Mouse (Mus musculus) limb, embryonic 11.5 days (tissue): ENCODE results near the gene Tas1r3. TPM values are rescaled to one million over a fixed set of nuclear protein-coding genes. Genes with fewer than 3 reads are reported as not detected.
A peak's percentile ranks its signal among the peaks of the same experiment; 100 is the strongest.

Source experiments
- ATAC-seq: fragments of 200-750 bp; cut with Nextera tagmentation; 2 replicates; pipeline ENCODE4 v1.8.0; 2017; ENCODE audit warnings: low read depth; ENCODE audit not compliant: insufficient number of reproducible peaks, low FRiP score, low TSS enrichment
- DNase-seq: peaks from one replicate; pipeline ENCODE4 v3.0.0-alpha.2; 2015; ENCODE audit warnings: low spot score
- H3K27ac ChIP-seq: fragments of 300-500 bp; sonication (generic); replicated peaks from 2 replicates; pipeline ENCODE4 v1.5.1; 2014; ENCODE audit warnings: low read depth, mild to moderate bottlenecking, low read length
- H3K27me3 ChIP-seq: fragments of 300-500 bp; sonication (generic); 2 replicates; pipeline ENCODE4 v1.6.1; 2014; ENCODE audit warnings: mild to moderate bottlenecking, low read length, mixed read lengths; ENCODE audit not compliant: control insufficient read depth, insufficient read depth
- H3K36me3 ChIP-seq: fragments of 300-500 bp; sonication (generic); 2 replicates; pipeline ENCODE4 v1.6.1; 2014; ENCODE audit warnings: mild to moderate bottlenecking, low read length, moderate library complexity, mixed read lengths; ENCODE audit not compliant: control insufficient read depth, insufficient read depth
- H3K4me1 ChIP-seq: fragments of 300-500 bp; sonication (generic); 2 replicates; pipeline ENCODE4 v1.6.1; 2014; ENCODE audit warnings: low read length, mixed read lengths; ENCODE audit not compliant: control insufficient read depth, insufficient read depth
- H3K4me2 ChIP-seq: fragments of 300-500 bp; sonication (generic); 2 replicates; pipeline ENCODE4 v1.6.1; 2014; ENCODE audit warnings: low read depth, mild to moderate bottlenecking, moderate library complexity; ENCODE audit not compliant: severe bottlenecking
- H3K4me3 ChIP-seq: fragments of 300-500 bp; sonication (generic); 2 replicates; pipeline ENCODE4 v1.5.1; 2014; ENCODE audit warnings: low read depth, low read length
- H3K9ac ChIP-seq: fragments of 300-500 bp; sonication (generic); 2 replicates; pipeline ENCODE4 v1.6.1; 2014; ENCODE audit warnings: mild to moderate bottlenecking, low read length
- H3K9me3 ChIP-seq: fragments of 300-500 bp; sonication (generic); 2 replicates; pipeline ENCODE4 v1.6.1; 2016; ENCODE audit warnings: low read length; ENCODE audit not compliant: control insufficient read depth
- WGBS: fragments of 180-500 bp; shearing (Covaris S2); extraction: QIAGEN DNeasy Blood & Tissue Kit; methylation state at CpG from one replicate; pipeline ENCODE4 v1.1.7; 2014; 5-methylcytosine and 5-hydroxymethylcytosine counted together
- polyA plus RNA-seq: library from polyadenylated mRNA; unstranded; fragments of >200 nt; fragmentation: Nextera tagmentation; extraction: Ambion mirVana; gene quantifications from 2 replicates; pipeline ENCODE4 v1.2.1, GENCODE M21; 2014

The Tas1r3 gene
- polyA plus RNA-seq, 1 experiment from 2014 or later, result 0.28 TPM

GRCm38 (mm10) chr4:155837404-155838010 is 25.7 kb downstream of the Tas1r3 start:
- Histone ChIP-seq H3K9ac (no peak overlapping the region), H3K9me3 (no peaks in the 10 kb centered on the region), H3K27me3 (no peaks in the 10 kb centered on the region; the same call in 1 of the 2 replicates), H3K36me3 (peaks cover 3% of the 10 kb centered on the region; the same call in 1 of the 2 replicates), H3K4me1 (peaks cover 12% of the 10 kb centered on the region), H3K27ac (no peak overlapping the region), H3K4me2 (no peak overlapping the region), H3K4me3 (no peak overlapping the region)
- ATAC-seq (no peak), DNase-seq (no peak)
- 72% methylated on average over 11 of the region's 11 CpGs for WGBS

GRCm38 (mm10) chr4:155833836-155834235 is 29.3 kb downstream of the Tas1r3 start:
- DNase-seq (peak; percentile 69), ATAC-seq (0 out of 2 replicates have a peak, but pooled peaks have one; percentile 8)
- no peaks in the 10 kb centered on the region for H3K9me3 ChIP-seq
- H3K27me3 ChIP-seq, result no peaks in the 10 kb centered on the region
- no peak overlapping the region; the same call in 1 of the 2 replicates for H3K4me3 ChIP-seq
- H3K27ac ChIP-seq, result no peak overlapping the region
- peaks cover 7% of the 10 kb centered on the region; the same call in 1 of the 2 replicates for H3K4me1 ChIP-seq
- H3K36me3 ChIP-seq, result peaks cover 3% of the 10 kb centered on the region; the same call in 1 of the 2 replicates
- WGBS, result 50% methylated on average over 2 of the region's 2 CpGs
- H3K4me2 ChIP-seq, result no peak overlapping the region
- no peak overlapping the region for H3K9ac ChIP-seq

GRCm38 (mm10) chr4:155833234-155833633 is 29.9 kb downstream of the Tas1r3 start:
- DNase-seq (no peak), ATAC-seq (no peak)
- Histone ChIP-seq H3K27ac (no peak overlapping the region), H3K27me3 (no peaks in the 10 kb centered on the region), H3K9me3 (no peaks in the 10 kb centered on the region), H3K4me2 (no peak overlapping the region), H3K4me3 (no peak overlapping the region; the same call in 1 of the 2 replicates), H3K4me1 (peaks cover 7% of the 10 kb centered on the region; the same call in 1 of the 2 replicates), H3K36me3 (peaks cover 3% of the 10 kb centered on the region; the same call in 1 of the 2 replicates), H3K9ac (no peak overlapping the region)
- 87% methylated on average over 4 of the region's 4 CpGs for WGBS

GRCm38 (mm10) chr4:155832321-155832720 is 30.8 kb downstream of the Tas1r3 start:
- H3K9ac ChIP-seq, result peak overlapping the region; percentile 82
- H3K9me3 ChIP-seq, result no peaks in the 10 kb centered on the region
- DNase-seq (no peak), ATAC-seq (no peak)
- WGBS, result 60% methylated on average over 10 of the region's 10 CpGs
- H3K4me2 ChIP-seq, result peak overlapping the region; percentile 91
- H3K4me1 ChIP-seq, result peaks cover 7% of the 10 kb centered on the region; the same call in 1 of the 2 replicates
- H3K36me3 ChIP-seq, result peaks cover 6% of the 10 kb centered on the region; the same call in 1 of the 2 replicates
- peak overlapping the region; percentile 70 for H3K4me3 ChIP-seq
- no peak overlapping the region for H3K27ac ChIP-seq
- no peaks in the 10 kb centered on the region for H3K27me3 ChIP-seq

GRCm38 (mm10) chr4:155831831-155832230 is 31.3 kb downstream of the Tas1r3 start:
- Histone ChIP-seq H3K4me1 (peaks cover 7% of the 10 kb centered on the region; the same call in 1 of the 2 replicates), H3K4me2 (peak overlapping the region; percentile 91), H3K9ac (peak overlapping the region; percentile 82), H3K36me3 (peaks cover 6% of the 10 kb centered on the region; the same call in 1 of the 2 replicates), H3K27me3 (no peaks in the 10 kb centered on the region), H3K27ac (peak overlapping the region; percentile 68), H3K9me3 (no peaks in the 10 kb centered on the region), H3K4me3 (peak overlapping the region; percentile 70)
- ATAC-seq (peak; percentile 1; the same call in 1 of the 2 replicates), DNase-seq (no peak)
- 1% methylated on average over 25 of the region's 25 CpGs for WGBS

- under 1% methylated on average over 49 of the region's 49 CpGs for WGBS
- Histone ChIP-seq H3K36me3 (peaks cover 6% of the 10 kb centered on the region; the same call in 1 of the 2 replicates), H3K27me3 (no peaks in the 10 kb centered on the region), H3K9me3 (no peaks in the 10 kb centered on the region), H3K9ac (peak within 1 kb of the TSS; percentile 82), H3K4me2 (peak within 1 kb of the TSS; percentile 91), H3K4me3 (peak within 1 kb of the TSS; percentile 70), H3K27ac (peak within 1 kb of the TSS; percentile 68), H3K4me1 (peaks cover 7% of the 10 kb centered on the region; the same call in 1 of the 2 replicates)
- ATAC-seq (peak; percentile 92), DNase-seq (peak; percentile 98)
Observed at GRCm38 (mm10) chr4:155831205-155831766, 31.9 kb downstream of the Tas1r3 start, which contains the start of gene Aurkaip1. TSS of gene Aurkaip1 (plus strand) at chr4:155831272.

- DNase-seq (no peak), ATAC-seq (no peak)
- H3K4me2 ChIP-seq, result peak overlapping the region; percentile 91; the same call in 1 of the 2 replicates
- H3K9ac ChIP-seq, result no peak overlapping the region
- no peak overlapping the region for H3K27ac ChIP-seq
- H3K27me3 ChIP-seq, result no peaks in the 10 kb centered on the region
- peaks cover 7% of the 10 kb centered on the region; the same call in 1 of the 2 replicates for H3K4me1 ChIP-seq
- no peak overlapping the region; the same call in 1 of the 2 replicates for H3K4me3 ChIP-seq
- WGBS, result 58% methylated on average over 8 of the region's 8 CpGs
- peaks cover 6% of the 10 kb centered on the region; the same call in 1 of the 2 replicates for H3K36me3 ChIP-seq
- H3K9me3 ChIP-seq, result no peaks in the 10 kb centered on the region
Observed at GRCm38 (mm10) chr4:155830596-155830995, 32.6 kb downstream of the Tas1r3 start.

GRCm38 (mm10) chr4:155829866-155830265 is 33.3 kb downstream of the Tas1r3 start:
- Histone ChIP-seq H3K9me3 (no peaks in the 10 kb centered on the region), H3K4me3 (no peak overlapping the region), H3K4me2 (no peak overlapping the region), H3K36me3 (peaks cover 7% of the 10 kb centered on the region; the same call in 1 of the 2 replicates), H3K27ac (no peak overlapping the region), H3K9ac (no peak overlapping the region), H3K4me1 (peaks cover 7% of the 10 kb centered on the region; the same call in 1 of the 2 replicates), H3K27me3 (no peaks in the 10 kb centered on the region)
- 95% methylated on average over 4 of the region's 4 CpGs for WGBS
- DNase-seq, result no peak
- no peak for ATAC-seq
